Mouse (Mus musculus): ENCODE results near the gene Syt12.

Gene Syt12

DNA sequence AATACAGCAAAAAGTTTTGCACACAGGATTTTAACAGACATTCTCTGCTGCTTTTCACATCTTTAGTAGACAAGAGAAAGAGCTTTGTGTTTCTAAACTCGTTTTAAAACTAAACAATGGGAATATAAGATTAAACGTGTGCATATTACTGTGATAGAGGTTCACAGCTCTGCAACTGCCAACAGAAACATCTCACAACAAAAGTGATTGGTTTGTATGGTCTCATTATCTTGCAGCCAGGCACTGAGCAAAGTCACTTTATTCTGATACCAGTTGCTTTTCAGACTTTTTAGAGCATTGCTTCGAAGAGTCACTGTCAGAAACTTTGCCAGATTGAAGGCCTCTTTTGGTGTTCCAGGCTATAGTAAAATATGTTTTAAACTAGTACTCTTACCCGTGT, 78.3 kb downstream of the Syt12 start:
- DNase-seq (ENCODE audit: low spot score): no peak

DNA sequence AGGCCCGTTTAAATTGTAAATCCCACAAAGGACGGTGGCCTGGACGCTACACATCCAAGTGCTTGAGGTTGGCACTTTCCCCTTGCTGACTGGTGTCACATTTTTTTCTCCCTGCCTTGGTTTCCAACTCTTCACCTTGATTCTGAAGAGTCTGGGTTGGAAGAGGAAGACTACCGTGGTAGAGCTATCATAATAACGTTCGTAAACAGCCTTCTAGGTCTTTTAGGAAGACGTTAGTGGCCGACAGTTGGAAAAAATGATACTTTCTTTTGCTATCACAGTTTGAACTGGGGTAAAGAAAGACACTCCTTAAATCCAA, 78.7 kb downstream of the Syt12 start:
- DNase-seq (ENCODE audit: low spot score): no peak

DNA sequence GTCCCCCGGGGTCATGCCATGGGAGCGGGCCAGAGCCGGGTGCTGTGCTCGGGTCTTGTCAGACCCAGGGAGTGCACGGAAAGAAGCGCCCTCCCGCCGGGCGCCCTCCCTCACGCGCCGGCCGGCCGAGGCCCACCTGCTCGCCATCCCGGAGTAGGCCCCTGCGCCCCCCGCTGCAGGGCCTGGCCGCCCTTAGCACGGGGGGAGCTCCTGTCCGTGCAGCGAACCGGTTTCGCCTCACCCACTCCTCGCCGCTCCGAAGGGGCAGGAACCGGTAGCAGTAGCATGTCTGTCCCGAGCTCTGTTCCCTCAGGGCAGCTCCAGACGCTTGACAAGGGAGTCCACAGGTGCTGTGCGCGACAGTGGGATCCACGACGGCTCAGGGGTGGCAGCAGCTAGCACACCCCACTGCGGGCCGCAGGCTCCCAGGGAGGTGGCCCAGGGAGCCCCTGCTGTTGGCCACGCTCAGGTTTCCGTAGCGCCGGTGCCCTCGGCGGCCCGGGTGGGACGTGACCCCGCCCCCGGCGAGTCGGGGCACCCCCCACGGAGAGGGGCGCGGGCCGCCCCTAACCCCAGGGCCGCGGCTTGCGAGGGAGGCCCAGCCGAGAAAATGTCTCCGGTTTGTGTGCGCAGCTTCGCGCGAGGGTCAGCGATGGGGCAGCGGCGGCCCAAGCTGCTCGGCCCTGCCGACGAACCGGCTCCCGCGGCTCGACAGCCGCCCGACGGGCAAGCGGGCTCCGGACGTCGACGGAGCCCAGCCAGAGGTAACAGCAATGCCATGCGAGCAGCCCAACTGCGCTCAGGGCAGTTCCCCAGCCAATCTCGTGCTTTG, 79.2 kb downstream of the Syt12 start, which contains the start of gene Kdm2a:
Kdm2a (minus strand) TSS at position 488 of the 832 bp plus-strand sequence.
- peak; percentile 74 for DNase-seq (ENCODE audit: low spot score)

DNA sequence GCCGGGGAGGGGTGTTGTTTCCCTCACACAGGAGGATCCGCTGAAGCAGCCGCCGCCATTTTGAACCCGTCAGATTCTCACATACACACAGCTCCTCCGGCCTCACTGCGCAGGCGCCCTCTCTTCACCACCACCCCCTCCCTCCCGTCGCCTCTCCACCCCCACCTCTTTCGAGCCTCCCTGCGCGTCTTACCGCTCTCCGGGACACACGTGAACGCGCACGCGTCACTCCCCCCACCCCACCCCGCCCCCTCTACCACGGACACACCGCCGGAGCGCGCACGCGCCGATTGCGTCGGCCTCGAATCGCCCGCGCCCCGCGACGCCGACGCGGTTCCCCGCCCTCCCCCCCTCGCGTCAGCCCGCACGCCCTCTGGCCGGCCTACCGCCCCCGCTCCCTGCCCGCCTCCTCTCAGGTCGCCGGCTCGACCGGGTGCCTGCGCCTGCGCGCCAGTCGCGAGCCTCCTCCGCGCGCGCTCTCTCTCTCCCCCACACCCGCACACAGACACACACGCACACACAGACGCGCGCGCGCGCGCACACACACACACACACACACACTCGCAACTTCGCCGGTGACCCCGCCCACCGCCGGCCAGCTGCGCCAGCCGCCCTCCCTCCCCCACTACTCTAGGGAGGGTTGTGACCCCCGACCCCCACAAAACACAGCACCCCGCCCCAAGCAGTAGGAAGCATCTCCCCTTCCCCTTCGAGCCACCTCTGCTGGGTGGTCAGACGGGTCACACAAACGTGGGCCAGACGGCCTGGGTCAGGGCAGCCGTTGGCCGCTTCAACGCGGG, 80.0 kb downstream of the Syt12 start:
- DNase-seq (ENCODE audit: low spot score): peak; percentile 70

DNA sequence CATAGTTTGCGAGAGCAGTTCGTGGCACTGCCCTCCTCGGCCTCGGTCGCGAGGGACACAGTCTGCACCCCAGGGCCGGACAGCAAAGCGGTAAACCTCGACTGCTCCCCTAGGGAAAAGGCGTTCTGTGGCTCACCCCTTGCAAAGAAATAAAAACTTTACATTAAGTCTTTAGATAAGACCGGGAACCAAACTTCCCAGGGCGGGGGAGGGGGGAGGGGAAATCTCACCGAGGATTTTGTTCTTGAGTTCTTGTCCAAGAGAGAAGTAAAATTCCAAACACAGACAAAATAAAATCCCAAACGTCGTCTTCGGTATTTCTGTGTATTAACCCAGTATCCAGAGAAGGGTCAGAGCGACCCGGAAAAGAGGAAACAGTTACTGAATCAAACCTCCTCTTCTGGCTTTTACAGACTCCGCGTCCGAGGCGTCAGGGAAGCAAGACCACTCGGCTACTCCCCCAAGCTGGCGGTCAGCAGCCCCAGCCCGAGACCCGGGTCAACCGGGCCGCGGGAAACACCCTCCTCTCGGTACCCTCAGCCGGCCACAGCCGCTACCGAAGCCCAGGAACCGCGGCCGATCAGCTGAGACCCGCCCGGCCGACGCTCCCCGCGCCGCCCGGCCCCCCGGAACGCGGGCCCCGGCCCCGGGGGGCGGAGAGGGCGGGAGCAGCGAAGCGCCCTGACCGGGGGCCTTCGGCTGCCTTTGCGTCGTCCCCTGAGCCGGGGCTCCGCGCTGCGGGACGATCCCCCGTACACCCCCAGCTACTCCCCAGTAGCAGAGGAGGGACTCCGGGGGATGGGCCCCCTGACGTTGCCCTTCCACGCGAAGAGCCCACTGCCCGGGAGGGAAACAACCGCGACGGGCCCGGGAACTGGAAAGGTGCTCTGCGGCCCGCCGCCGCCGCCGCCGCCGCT, 80.9 kb downstream of the Syt12 start:
- DNase-seq (ENCODE audit: low spot score): peak; percentile 27

All from ovary, postnatal 10 days (tissue).